Mouse (Mus musculus) cerebral cortex, adult 2 months (tissue): ENCODE results near the gene Sh3rf1.

Experiments used
- WGBS: fragments of 180-500 bp; shearing (Covaris S2); methylation state at CpG from one replicate; pipeline ENCODE4 v1.1.7; 2018; 5-methylcytosine and 5-hydroxymethylcytosine counted together

Sh3rf1 gene

DNA sequence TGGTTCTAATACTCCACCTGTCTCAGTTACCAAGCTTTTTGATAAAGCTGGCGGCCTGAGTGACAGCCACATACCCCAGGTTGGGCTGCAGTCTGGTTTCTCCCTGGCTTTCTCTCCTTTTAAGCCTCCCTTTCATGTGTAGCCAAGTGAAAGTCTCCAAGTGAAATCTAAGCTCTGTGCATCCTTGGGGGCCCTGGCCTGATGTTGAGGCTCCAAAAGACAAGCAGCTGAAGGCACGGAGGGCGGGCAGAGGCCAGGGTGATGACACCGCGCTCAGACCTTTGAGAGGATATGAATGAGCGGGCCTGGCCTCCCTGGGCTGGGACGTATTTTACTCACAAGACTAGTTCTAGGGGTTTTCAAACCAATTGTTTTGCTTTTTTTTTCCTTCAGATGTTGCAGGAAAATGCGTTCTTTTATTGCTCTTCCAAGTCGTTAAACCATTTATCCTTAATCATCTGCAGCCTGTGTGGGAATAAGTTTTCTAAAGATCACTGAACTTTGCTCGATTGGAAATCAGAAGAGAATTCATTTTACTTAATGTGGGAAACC lies 100.8 kb downstream of the Sh3rf1 start:
- 80% methylated on average over 10 of the region's 10 CpGs for WGBS

DNA sequence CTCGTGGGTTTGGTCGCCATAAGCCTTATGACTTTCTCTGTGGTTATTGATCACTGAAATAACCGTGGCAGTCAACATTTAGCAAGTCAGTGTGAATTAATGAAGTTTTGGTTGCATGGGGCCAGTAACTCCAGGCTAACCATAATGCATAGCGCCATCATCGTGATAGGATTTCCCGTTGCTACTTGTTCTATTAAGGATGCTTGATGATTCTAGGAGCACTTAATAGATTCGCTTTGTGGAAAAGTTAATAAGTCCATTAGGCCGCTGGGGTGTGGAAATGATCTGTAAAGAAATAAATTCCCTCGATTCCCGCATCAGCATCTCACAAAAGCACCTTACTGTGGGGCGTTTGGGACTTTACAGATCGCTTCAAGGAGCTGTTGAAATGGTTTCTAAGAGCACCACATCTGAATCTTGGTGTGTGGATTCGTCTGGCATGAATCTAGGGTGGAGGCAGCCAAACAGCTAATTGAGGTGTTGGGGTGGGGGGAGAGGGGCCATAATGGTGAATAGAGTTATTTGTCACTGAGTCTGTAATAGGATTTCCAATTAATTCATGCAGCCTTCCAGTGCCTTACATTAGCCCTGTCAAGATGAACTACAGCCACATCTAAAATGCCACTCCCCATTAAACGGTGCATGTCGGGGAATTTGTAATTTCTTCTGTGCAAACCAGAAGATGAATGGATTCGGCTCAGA lies 101.5 kb downstream of the Sh3rf1 start:
- 71% methylated on average over 16 of the region's 16 CpGs for WGBS

DNA sequence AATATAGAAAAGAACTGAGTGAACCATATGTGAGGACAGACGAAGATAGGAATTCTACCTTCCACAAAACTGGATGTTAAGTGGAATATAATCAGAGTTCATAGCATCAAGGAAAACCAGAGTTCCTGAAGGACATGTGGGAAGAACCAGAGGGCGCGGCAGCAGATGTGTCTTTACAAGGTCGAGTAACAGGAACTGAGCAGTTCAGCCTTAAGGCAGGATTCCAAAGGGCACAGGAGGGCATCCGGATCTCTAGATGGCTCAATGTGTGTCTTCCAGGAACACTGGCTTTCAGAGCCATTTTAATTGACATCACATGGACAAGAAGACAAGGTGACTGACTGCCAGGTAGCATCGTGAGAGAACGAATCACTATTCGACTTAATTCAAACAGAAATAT lies 102.6 kb downstream of the Sh3rf1 start:
- WGBS: 86% methylated on average over 8 of the region's 8 CpGs

DNA sequence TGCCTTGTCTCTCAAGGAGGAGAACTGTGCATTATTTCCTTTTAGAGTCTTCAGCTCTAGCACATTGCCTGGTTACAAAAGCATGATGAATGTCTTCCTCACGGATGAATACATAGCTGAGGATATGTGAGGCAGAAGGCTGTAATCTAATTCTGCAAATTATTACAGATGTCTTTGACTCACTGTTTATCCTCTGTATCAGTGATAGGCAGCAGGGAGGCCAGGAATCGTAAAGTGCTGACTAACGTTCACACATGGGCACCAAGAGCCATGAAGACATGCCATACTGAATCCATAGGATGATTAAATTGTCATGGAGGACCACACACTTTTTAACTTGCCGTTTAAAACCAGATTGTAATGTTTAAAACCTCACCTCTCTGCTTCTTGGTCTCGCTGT lies 103.7 kb downstream of the Sh3rf1 start:
- 78% methylated on average over 5 of the region's 5 CpGs for WGBS

DNA sequence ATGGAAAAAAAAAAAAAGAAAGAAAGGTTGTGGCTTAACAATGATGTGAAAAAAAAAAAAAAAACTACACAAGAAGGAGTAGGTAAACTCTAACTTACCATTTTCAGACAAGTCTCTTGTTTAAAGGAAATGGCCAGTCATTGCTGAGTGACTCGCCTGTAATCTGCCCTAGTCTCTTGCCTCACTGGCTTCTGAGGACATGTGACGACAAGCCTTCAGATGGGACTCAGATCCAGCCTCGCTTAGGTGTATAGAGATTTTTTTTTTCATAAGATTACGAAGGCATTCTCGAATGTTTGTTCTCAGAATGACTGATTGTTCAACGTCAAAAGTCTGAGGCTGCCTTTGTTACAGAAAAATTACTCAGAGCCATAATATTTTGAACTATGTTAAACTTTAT lies 116.0 kb downstream of the Sh3rf1 start:
- WGBS: 94% methylated on average over 6 of the region's 6 CpGs

DNA sequence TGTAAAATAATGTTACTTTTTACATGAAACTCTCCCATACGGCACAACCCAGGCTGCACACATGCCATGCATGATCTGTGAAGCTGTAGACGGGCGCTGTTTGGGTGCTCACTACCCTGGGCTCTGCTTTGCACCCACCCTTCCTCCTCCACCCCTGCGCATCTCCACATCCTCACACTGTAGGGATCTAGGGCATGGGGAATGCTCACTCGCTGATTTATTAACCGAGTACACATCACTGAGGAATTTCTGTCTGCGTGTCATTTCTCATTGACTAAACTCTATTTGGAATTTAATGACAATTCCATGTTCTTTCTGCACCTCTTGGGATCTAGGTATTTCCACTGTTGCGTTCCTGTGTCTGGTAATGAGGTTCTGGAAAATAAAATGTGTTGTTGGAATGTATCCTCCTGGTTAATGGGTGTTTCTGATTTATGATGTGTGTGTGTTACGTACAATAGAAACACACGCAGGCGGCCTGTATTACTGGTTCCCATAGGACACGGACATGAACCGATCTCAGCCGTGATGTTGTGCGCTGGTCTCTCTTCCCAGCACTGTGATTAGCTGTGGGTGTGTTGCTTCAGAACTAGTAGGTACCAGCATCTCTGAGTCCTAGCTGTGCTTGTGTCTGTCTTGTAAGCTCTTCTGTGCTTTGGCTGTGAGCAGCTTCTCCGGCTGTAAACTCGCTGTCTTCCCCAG lies 116.8 kb downstream of the Sh3rf1 start:
- 92% methylated on average over 17 of the region's 17 CpGs for WGBS

DNA sequence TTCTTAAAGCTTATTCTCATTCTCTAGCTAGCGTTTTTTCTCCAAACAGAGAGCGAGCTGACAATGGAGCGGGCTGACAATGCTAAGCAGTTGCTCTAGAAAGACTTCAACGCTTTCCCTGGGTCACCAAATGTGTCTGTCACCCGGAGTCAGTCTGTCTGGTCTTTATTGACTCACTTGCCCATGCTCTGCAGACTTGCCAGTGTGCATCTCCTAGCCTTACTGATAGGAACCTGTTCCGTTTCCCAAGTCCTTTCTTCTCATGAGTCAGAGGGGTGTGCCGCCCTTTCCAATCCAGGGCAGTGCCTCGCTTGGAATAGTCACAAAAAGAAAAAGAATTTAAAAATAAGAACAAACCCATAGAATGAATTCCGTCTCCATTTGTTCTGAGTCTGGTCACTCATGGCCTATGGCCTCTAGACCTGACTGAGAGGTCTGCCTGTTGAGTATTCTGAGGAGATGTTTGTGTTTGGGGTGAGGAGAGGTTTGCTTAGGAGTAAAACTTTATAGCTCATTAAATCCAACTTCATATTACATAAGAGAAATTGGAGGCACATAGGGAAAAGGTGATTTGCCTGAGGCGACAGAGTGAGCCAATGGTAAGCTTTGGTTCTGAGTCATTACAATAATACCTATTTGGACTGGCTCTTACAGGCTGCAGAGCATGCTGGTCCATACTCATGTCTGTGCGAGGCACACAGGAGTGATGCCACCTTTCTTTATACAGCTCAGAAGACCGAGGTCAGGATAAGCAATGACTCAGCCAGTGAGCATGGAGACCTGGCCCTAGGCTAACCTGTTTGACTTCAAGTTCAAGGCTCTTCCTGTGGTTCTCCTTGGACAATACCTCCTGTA lies 118.1 kb downstream of the Sh3rf1 start:
- WGBS: 89% methylated on average over 12 of the region's 12 CpGs

DNA sequence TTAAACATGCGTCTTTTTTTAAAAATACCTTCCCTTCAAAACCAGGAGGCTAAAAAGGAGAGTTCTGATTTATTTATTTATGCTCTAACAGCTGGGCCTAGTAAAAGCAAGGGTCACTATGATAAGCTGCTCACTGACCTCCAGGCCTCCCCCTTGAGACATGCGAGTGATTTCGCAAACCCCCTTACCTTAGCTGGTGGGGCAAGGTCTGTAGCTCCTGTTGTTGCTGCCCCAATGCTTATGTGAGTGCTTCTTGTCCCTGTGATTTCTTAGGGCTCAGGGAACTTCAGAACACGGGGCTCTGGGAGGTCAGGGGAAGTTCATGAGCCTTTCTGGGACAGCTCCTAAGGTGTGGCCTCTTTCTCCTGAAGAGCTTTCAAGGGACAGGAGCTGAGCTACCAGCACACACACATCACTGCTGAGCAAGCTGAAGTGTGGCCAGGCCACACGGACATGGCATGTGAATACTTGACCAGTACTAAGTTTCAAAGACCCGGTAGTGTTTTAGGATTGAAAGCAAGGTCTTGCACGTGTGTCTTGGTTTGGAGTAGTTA lies 118.9 kb downstream of the Sh3rf1 start:
- 84% methylated on average over 7 of the region's 7 CpGs for WGBS

DNA sequence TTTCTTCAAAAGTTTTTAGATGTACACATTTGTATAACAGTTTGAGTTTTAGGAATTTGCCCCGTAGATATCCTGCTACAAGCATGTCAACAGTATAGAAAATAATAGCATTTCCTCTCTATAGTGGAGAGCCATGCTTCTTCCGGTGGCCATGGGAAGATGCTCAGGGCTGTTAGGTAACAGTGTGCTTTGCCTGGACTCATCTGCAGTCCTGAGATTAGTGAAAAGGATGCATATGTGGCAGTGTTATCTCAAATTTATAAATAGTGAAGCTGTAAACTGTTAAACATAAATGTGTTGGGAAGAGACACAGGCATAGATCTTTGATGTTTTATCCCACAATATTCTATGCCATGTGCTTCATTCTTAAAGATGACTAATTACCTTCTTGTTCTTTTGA lies 120.8 kb downstream of the Sh3rf1 start:
- 87% methylated on average over 2 of the region's 2 CpGs for WGBS

DNA sequence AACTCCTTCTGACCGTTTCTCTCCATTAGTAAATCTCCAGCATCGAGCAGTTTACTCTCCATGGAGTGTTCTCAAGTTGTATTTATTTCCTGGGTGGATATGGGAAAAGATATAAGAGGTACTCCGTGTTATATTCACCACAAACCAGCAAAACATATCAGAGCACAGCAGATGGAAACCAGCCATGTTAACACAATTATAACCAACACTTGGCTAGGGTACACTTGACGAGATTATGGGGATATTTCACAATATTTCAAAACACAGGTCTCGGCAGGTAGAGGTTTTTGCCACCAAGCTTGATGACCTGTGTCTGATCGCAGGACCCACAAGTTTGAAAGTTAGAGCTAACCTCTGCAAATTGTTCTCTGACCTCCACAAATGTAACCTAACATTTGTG lies 123.3 kb downstream of the Sh3rf1 start:
- 96% methylated on average over 6 of the region's 6 CpGs for WGBS

DNA sequence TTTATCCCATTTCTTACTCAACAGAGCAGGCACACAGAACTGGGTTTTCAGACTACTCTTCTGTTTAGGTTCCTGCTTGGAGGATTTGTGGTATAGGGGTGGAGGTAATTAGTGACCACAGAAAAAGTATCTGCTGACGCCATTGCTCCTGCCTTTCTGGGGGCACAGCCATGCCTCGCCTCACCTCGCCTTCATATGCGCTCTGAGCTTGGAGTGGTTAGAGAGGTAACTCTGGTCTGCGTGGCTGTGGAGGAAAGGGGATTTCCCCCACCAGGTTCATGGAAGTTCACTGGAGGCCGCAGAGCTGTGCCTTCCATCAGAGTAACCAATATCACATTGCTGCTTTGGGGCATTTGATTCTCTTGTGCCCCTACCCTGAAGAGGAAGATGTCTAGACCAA lies 123.9 kb downstream of the Sh3rf1 start:
- 97% methylated on average over 6 of the region's 6 CpGs for WGBS

DNA sequence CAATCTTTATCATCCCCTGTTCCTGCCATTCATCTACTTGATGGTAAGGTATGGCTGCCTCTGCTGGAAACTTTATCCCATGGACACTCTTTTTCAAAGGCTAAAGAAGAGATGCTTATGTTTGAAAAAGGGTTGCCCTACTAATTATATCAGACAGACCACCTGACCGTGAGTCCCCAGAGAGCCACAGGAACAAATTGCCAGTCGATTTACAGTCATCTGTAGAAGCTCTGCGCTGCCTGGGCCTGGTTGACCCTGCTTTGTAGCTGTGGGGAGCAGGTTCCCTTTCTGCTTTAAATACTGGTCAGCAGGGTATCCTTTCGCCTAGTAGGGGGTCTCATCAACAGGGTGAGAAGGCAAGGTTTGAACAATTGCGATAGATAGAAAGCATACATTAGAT lies 124.4 kb downstream of the Sh3rf1 start:
- WGBS: 88% methylated on average over 5 of the region's 5 CpGs

DNA sequence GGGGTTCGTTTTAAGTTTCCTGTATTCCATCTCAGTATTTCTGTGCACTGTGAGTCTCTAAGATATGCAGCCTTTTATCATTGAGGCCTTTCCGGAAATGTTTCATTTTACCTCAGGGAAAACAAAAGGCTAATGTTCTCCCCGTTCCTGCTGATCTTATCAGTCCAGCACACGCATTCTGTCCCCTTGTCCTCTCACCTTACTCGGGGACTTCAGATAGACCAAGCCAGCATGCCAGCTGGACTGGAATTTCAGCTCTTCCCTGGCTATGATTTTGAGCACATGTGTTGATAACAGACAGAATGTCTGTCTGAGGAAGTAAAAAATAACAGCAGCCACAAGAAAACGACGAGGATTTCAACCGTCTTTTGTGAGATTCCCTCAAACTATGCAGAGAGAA lies 124.8 kb downstream of the Sh3rf1 start:
- WGBS: 47% methylated on average over 8 of the region's 8 CpGs

DNA sequence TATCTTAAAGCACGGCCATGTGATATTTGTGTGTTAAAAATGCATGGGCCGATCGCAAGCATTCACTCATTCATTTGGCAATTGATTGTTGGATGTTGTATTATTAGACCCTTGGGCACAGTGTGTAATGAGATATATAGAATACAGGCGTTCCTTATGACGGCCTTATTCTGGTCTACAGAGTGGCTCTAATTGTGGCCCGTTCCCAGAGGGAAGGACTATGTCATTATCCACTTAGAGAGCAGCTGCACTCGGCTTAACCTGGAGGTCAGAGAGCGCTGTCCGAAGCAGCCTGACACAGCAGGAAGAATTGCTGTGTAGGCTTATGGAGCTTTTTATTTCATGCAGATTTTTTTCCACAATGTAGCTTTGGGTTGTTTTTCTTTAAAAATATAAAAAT lies 126.8 kb downstream of the Sh3rf1 start:
- WGBS: 87% methylated on average over 9 of the region's 9 CpGs

DNA sequence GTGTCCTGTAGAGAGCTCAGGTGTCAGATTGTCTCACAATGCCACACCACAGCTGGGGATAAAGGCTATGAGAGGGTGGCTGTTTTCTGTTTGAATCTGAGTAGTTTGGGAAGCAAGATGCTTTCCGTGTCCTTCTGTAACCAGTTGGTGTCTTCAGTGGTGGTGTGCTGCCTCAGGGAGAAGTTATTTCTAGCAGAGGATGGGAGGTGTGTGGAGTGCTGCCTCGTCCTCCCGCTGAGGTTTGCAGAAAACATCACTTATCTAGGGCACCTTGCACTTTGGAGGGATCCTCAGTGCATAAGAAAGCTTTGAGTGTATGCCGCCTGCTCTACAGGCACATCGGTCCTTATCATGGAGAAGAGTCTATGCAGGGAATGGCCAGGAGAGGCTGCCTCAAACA lies 128.0 kb downstream of the Sh3rf1 start:
- 52% methylated on average over 5 of the region's 5 CpGs for WGBS

DNA sequence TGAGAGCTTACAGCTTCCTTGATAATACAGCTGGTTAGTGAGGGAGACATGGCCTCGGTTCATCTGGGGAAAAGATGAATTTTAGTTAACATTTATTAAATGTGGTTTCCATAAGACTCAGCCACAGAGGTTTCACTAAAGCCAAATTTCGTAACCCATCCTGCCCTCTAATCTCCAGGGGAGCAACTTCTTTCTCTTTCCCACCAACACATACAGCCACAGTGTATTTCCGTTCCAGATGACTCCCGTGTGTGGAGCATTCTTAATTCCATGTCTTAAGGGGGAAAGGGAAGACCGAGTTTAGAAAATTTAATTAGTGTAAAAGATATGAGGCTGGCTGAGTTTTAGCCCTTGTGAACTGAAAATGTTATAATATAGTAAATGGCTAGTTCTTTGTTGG lies 131.8 kb downstream of the Sh3rf1 start:
- WGBS: 80% methylated on average over 5 of the region's 5 CpGs

DNA sequence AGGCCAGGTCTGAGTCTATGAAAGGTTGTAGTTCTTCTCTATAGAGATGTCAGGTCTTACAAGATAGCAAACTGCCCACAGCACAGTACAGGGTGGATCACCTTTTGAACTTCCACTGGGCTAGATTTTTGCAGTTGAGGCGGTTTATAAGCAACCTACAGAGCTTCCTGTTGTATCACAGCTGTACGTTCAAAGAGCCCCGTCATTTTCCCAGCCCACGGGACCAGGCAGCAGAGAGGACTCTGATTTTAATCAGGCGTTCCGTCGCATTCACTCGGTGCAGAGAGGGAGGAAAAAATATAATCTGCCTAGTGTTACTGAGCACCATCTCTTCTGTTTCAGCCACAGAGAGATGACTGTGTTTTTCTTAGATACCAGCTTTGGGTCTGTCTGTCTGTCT lies 135.3 kb downstream of the Sh3rf1 start:
- 37% methylated on average over 8 of the region's 8 CpGs for WGBS

DNA sequence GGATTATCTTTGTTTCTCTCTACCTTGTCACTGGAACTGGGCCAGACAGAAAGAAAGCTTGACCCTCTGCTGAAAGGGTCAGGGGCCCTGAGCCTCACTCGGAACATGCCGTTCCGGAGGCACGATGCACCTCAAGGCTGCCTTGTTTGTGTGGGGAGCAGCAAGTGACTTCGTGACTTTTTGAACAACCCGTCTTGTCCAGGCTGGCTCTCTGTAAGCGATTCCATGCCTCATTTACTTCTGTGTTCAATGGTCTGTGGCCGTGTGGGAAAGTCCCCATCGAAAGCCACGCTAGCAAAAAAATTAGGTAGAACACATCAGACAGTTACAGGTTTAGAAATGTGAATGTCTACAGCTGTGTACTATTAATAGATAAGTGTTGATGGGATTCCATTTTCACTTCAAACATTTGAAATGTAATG lies 136.2 kb downstream of the Sh3rf1 start:
- 86% methylated on average over 10 of the region's 10 CpGs for WGBS

DNA sequence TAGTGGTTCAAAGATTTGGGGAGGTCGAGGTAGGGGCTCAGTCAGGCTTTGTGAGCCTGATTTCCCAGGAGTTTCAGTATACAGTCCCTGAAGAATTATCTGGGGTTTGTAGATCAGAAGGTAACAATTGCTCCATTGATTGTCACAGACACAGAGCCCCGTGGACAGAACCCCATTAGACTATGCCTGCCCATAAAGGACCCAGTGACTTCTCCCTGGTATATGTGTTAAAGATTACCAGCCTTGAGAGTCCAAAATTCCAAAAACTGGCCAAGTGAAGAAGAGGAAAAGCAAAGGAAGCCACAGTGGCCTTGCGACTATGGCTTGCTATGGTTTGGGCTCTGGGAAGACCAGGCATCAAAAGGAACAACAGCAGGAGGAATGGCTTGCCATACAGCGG lies 136.7 kb downstream of the Sh3rf1 start:
- 86% methylated on average over 4 of the region's 4 CpGs for WGBS

DNA sequence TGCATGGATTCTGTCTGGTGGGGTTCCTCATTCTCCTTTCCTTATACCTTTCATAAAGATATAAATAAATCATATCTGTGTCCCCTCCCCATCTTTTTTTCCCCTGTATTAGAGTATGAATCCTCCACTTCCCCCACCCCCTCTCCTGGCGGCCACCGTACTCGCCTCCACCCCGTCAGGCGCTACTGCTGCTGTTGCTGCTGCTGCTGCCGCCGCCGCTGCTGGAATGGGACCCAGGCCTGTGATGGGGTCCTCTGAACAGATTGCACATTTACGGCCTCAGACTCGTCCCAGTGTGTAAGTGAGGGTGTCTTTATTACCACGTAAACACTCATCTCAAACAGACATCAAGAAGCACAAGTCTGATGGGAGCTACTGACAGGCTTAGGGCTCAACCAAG lies 137.8 kb downstream of the Sh3rf1 start:
- WGBS: 91% methylated on average over 11 of the region's 11 CpGs

DNA sequence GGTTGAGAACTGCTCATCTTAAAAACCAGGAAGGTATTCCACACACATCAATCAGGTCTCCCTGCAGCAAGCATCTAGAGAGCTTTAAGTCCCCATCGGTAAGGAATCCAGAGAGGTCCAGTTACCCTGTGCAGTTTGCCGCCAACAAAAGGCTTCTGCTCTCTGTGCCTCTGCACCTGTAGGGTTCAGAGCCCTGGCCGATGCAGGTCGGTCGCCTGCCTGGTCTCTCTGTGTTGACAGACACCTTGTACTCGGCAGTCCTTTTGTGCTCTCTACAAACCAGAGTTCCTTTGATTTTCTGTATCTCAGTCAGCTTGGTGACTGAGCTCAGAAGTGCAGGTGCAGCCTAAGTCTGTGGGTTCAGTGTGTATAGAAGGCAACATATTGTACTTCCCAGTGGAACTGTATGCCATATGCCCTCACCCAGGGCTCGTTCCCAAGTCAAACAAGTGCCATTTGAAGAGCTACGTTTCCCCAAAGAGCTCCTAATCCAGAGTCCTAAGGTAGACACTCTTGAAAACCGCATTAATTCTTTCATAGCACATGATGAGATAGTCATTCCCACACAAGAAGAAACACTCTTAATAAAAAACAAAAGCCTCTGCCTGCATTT lies 138.7 kb downstream of the Sh3rf1 start:
- 81% methylated on average over 9 of the region's 9 CpGs for WGBS

DNA sequence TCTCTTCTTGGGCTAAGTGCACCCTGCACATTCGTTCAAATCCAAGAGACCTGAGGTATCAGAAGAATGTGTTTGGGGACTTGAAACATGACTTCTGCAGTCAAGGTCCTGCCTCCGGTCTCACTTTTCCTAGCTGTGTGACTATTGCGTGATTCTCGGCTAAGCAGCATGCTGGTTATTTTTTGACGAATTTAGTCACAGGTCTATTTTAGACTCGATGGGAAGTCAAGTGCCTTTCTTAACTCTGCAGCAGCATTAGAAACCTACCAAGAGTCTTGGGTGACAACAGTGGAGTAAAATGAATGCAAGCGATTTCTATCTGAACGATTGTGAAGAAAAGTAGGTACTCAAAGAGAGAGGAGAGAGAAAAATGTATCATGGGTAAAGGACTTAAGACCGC lies 149.6 kb downstream of the Sh3rf1 start:
- WGBS: 59% methylated on average over 9 of the region's 9 CpGs
